Mouse (Mus musculus): Measurements from ENCODE around the gene Usp2.

Gene Usp2

DNA sequence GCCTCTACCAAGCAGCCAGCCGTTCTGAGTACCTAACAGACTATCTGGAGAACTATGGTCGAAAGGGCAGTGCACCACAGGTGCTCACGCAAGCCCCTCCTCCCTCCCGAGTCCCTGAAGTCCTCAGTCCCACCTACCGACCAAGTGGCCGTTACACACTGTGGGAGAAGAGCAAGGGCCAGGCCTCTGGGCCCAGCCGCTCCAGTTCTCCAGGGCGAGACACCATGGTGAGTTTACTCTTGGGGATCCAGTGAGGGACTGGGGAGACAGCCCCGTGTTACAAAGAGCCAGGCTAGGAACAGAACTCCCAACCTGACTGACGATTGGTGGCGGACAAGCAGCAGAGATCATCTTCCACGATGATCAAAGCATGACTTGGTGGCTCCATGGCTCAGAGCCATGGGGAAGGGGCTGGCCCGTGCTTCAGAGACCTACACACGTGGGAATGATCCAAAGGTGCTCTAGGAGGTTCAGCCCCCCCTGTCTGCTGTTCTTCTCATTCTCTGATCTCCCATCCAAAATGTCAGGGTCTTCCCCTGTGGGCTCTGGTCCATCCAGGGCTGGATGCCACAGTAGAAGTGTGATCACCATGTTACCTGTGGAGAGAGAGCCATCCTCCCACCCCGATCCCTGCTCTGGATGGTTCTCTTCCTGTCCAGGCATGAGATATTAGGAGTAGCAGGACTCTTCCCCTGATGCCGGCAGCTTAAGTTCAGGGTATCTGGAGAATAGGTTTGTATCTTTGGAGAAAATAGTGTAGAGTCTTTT is 9.4 kb downstream of the Usp2 start:
- no peak for DNase-seq (ENCODE audit: inconsistent ontology term)

DNA sequence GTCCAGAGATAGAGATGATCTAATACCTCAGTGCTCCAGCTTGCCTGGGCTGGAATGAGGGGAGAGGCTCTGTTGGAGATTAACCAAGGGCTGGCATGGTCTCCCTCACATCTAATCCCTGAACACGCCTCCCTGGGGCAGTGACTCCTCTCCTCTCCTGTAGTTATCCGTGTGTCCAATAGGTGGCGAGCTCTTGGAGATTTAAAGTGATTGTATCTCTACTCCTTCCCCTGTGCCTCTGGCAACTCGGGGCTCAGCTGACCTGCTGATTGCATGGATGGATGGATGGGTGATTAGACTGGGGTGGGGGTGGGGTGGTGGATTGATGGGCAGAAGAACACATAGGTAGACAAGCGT is 9.9 kb downstream of the Usp2 start:
- peak; percentile 83 for DNase-seq (ENCODE audit: inconsistent ontology term)

DNA sequence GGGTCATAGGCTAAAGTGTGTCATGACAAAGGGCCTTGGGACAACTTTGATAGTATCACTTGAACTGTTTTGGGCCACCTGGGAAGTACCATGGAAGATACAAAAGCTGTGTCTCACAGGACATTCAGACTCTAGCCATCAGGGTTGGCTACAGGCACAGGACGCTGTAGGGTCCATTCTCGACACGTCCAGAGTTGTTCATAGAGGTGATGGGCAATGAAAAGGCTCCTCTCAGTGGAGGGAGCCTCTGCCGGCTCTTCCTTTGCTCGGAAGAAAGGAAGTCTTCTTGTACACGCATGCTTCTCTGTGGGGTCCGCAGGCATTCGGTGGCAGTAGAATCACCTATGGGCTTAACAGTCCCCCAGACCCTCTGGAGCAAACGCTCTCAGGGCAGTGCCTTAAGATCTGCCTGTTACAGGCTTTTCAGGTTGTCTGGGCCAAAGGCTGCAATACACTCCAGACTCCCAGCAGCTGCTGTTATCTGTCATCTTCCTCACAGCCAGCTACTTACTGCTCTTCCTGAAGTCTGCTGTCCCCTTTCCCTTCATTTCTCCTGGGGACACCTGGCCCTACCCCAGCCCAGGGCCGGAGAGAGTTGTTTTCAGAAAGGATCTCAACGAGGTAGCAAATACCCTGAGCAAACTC is 10.6 kb downstream of the Usp2 start:
- no peak for DNase-seq (ENCODE audit: inconsistent ontology term)

DNA sequence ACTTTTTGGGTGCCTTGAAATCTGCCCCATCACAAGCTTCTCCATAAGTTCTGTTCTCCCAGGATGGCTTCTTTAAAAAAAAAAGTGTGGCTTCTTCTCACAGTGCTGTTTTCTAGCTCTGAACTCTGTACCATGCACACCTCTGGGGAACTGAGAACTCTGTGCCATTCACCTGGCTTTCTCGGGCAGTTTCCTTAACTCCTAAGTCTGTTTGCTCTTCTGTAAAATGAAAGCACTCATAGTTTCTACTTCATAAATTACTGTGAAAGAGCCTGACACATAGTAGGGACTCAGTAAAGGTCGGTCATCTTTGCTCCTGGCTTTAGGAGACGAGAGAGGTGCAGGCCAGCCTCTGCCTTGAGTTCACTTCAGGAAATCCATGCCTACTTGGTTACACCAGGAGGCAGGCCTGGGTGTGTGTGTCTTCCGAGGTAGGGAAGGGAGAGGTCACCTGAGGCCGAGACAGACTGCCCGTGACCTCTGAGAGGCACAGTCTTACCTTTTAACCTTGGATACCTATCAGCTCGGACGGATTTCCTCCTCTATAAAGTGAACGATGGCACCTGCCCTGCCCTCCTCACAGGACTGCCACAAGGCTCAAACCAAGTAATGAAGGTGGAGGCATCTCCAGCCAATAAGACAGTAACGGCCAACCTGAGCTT is 11.4 kb downstream of the Usp2 start:
- no peak for DNase-seq (ENCODE audit: inconsistent ontology term)

DNA sequence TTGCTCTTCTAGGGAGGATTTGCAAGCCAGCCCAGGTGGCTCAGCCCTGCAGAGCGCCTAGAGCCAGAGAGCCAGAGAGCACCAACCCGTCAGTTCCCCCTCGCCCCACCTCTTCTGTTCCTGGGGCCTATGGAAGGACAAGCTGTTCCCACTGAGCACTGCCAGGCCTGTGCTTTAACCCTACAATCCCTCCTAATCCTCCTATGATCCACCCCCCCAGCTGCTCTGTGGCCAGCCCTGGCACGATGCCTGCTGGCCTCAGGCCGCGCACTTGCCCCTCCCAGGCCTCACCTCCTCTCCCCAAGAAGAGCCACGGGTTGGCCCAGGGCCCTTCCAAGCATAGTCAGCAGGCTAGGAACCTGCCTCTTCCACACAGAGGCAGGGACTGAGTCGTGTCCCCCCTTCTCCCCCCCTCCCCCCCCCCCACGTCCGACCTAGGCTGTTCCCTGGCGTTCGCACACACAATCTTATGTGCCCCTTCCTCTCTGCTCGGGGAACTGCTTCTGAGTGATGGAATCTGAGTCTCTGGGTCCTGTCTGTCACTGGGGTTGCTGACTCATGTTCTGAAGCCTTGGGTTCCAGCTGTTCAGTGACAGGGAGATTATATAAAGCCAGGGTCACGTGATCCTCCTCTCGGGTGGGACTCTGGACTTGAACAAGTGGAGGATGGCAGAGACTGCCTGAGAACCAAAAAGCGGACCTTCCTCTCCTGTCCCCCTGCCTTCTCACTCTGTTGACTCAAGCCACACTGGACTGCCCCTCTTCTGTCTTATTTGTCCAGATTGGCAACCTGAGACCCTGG is 12.3 kb downstream of the Usp2 start:
- peak; percentile 92 for DNase-seq (ENCODE audit: inconsistent ontology term)

DNA sequence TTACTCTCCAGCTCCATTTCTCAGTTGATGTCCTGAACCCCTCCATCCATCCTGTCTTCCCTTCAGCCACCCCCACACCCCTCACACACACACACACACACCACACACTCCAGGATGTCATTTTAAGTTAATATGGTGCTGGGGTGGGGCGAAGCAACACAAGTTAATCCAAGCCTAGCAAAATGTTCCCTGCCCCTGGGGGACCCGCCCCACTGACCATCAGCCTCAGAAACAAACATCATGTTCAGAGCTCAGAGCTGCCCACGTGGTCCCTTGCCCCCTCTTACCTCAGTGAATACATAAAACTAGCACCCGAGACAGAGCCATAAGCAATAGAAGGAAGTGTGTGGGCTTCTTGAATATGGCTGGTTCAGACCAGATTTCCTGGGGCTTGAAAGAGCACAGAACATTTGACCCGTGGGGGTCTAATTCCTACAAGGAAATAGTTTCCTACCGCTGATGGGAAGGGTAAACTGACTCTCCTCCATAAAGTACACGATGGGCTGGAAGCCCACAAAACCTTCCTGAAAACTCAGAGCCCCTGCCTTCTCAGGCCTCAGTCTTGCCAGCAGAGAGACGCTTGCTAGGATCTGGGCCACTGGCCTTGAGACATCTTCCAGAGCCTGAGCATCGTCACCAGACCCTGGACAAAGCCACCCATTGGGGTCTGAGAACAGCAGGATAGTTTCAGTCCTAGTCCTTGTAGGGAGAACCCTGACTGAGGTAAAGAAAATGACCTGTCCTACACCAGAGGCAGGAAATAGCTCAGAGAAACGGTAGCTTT is 13.4 kb downstream of the Usp2 start:
- no peak for DNase-seq (ENCODE audit: inconsistent ontology term)

DNA sequence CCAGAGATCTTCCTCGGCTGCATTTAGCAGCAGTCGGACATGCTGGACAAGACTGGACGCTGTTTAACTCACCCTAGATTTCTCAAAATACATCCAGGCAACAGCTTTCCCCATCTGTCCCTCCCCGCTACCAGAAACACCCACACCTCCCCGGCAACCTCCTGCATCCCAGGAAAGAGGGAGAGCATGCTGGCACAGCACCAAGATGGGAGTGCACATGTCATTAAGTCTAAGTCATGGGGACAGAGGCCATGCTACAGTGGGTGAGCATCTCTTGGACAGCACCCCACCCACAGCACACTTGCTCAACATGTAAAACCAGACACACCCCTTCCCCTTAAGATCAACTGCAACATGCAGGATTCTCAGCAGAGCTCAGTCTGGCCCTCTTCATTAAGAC is 14.1 kb downstream of the Usp2 start:
- no peak for DNase-seq (ENCODE audit: inconsistent ontology term)

DNA sequence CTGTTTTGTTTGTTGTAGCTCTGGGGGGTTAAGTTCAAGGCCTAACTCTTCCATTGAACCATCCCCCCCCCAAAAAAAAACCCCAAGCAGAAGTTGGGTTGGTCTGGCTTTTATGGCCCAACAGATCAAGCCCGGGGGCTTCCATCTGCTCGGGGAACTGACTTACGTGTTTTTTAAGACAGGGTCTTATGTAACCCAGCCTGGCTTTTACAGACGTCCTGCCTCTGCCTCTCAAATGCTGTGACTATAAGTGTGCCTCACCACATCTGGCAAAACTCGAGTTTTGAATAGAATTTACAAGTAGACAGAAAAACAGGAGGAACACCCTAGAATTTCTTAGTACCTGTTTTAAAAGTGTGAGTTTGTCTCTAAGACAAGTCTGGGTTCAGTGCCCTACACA is 14.8 kb downstream of the Usp2 start:
- DNase-seq (ENCODE audit: inconsistent ontology term) = no peak

DNA sequence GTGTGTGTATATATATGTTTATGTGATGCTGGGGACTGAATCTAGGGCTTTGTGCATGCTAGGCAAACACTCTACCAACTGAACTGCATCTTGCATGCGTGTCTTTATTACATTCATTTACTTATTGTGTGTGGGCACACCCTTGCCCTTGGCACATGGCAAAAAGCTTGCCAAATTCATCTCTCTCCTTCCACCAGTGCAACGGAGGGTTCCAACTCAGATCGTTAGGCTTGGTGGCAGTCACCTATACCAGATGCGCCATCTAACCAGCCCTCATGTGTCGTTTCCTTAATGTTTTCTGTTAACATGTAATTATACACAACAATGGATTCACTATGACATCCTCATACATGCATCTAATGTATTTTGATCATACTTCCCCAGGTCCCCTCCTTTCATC is 15.4 kb downstream of the Usp2 start:
- no peak for DNase-seq (ENCODE audit: inconsistent ontology term)

DNA sequence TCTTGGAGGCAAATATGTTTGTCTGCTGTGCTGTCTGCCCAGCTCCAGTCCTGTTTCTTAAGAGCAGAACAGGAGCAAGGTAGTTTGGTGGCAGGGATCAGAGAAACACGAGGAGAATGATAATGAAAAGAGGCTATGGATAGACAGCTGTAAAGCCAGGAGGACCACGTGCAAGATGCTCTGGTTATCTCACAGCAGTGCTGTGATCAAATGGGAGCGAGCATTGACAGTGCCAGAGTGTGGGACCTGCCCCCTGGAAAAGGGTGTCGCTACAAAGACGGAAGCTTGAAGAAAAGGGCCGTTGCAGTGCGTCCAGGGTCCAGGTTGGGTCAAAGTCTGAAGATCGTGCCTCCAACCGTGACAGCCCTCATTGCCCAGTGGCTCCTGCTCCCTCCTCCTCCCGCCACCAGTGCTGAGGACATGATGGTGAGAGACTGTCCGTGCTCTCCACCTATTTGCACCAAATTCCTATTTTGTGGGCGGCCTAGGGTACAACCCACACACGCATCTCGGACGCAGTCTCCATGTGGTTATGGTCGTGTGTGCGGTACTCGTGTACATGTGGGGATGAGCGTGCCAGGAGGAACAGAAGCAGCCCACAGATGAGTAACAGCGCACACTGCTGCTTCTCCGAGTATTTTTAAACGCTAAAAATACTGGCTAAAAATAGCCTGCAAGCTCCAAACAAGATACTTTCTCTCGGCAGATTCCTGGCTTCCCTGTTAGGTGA is 16.7 kb downstream of the Usp2 start:
- no peak for DNase-seq (ENCODE audit: inconsistent ontology term)

DNA sequence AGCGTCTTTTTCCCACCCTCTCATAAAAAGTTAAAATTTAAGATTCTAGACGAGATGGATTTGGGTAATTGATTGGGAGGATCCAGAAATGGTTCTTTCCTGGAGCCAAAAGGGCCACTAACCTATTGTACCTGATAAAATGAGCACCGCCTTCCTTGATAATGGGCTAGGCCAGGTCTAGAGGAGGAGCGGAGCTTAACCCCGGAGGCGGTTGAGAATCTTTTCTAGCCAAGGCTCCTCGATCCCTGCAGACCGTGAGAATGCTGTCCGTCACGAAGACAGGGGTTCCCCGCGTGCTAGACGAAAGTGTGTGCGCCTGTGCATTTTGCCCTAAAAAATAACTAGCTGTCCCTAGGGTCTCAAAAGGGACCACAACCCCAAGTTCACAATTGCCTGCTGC is 17.4 kb downstream of the Usp2 start:
- DNase-seq (ENCODE audit: inconsistent ontology term) = no peak

DNA sequence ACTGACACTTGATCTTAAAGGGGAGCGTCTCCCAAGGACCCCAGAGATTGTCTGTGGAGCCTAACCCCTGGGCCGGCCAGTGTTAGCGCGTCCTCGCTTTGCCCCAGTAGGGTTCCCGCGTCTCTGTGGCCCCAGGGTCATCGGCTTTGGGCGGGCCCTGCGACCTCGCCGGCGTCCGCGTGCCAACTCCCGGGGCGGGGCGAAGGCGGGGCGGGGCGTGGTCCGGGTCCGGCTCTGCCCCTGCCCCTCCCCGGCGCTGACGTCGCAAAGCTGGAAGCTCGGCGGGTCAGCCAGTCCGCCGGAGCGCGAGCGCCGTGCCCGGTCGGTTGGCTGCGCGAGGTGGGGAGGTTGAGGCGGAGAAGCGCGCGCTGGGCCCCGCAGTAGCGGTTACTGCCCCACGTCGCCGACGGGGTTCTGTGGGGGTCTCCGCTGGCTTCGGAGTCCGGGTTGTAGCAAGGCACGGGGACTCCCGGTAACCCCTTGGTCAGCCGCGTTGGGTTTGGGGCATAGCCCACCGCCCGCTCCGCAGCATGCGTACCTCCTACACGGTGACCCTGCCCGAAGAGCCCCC is 17.9 kb downstream of the Usp2 start:
- peak; percentile 92 for DNase-seq (ENCODE audit: inconsistent ontology term)

DNA sequence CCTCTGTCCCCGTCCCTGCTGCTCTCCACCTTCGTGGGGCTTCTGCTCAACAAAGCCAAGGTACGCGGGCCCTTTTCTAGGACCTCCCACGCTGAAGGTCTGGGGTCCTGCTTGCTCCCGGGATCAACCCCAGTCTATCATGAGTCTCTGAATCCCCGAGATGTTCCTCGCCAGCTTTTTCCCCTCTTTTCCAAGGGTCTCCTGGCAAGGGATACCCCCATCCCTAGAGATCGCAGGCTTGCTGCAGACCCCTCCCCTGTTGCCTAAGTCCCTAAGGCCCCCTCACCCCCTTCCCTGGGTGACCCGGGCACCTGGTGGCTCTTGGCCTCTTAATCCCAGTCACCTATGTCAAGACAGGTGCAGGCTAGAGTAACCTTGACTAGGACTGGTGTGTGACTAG is 18.5 kb downstream of the Usp2 start:
- no peak for DNase-seq (ENCODE audit: inconsistent ontology term)

DNA sequence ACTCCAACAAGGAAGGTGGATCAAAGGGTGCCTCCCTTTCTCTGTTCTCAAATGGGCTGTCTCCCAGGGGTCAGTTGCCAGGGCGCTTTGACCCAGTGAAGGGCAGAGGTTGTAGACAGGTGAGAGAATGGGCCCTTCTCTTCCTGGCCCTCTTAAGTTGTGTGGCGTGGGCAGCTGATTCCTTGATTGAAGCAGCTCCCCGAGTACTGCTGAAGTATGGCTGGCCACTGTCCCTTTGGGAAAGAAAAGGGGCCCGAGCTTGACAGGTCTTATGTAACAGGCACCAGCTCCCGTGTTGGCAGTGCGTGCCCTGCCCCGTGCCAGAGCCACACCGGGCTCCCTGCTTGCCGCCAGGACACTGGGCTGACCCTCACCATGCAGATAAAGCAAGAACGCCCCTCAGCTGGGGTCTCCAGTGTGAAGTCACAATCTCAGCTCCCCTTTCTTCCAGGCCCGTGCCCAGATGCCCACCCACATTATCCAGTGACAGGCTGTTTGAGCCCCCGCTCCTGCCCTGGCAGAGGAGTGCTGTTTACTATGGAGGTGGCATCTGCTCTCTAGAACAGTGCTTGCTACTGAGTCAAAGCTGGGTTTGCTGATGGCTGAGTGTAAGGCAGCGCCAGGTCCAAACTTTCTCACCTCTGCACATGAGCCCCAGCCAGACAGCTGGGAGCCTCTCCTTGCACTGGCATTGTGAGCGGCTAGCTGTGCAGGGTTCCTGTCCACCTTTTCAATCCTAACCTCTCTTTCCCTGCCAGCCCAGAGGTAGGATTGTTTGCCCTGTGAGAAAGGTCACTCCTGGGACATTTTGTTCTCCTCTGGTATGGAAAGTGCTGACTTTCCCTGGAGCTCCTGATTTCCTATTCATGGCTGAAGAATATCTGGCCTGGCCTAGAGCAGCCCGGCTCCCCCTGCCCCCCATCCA is 19.2 kb downstream of the Usp2 start:
- DNase-seq (ENCODE audit: inconsistent ontology term) = peak; percentile 44

DNA sequence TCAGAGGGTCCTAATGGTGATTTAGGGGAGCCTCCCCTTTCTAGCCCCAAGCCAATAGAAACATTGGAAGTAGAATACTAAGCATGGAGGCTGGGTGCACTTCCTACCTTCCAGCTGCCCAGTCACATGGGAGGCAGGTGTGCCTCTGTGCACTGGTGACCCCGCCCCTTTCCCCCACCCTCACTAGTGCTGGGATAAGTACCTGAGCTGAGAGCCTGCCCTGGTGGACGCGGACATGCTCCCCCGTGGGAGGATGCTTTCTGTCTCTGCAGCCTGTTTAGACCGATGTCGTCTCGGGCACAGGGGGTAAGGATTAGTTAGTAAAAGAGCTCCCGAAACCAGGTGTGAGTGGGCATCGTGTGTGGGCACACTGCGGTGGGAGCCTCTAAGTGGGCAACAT is 20.1 kb downstream of the Usp2 start:
- no peak for DNase-seq (ENCODE audit: inconsistent ontology term)

DNA sequence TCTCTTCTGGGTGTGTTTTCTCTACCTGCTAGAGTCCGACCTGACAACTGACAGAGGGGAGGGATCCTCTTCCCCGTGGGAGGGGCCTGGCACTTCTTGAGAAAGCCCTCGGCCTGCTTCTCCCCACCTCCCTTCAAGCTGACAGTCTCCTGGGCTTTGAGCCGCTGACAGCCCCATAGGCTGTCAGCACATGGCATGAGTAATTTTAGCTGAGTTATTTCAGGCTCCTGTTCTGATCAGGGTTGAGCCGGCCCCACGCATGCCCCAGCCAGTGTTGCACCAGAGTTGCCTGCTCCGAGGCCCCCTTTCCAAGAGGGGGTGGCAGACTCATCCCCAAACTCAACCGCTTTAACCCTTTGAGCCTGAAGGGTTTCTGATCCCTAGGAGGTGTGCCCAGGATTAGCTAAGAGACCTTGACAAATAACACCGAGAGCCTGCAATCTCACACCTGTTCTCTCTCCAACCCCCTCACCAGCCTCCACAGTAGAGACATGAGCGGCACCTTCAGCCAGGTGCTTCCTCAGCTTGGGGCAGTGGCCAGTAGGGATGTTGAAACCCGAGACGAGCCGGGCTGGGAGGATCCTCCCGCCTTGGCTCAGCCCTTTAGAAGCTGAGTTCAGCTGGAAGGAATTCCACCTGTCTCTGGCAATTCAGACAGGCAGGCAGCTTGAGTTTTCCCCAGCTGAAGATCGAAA is 21.1 kb downstream of the Usp2 start:
- DNase-seq (ENCODE audit: inconsistent ontology term) = peak; percentile 30

DNA sequence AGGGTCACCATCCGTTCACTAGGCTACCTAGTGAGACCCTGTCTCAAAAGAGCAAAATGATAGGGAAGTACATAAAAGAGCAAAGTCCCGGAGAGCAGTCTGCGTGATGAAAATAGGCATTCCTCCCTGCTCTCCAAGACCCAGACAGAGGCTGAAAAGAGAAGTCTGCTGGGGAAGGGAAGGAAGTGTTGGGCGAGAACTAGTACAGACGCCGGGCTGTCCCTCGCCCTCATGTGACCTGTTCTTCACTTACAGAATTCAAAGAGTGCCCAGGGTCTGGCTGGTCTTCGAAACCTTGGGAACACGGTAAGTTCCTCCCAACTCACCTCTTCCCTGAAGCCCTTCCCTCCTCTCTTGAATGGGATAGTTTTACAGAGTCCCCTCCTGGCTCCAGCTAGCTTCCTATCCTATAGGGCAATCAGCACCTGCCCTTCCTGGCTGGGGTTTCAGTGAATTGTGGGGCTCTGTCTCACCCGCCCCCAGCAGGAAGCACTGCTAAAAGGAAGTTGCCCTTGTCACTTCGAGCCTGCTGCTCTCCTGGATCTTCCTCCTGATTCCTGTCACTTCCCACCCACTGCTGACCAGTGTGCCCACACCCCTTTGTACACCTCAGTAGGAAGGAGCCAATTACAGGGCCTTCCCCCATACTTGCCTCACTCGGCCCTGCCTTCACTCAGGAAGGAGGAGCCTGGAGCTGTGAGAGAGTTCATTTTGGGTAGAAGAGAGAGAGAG is 22.2 kb downstream of the Usp2 start:
- no peak for DNase-seq (ENCODE audit: inconsistent ontology term)
